Mouse (Mus musculus): ENCODE measurements around the gene Gemin6. TPM values are rescaled to one million over a fixed set of nuclear protein-coding genes. Genes with fewer than 3 reads are reported as not detected.
A peak's percentile ranks its signal among the peaks of the same experiment; 100 is the strongest.
"Not testable (repeated sequence)": the region's sequence is repeated elsewhere in the genome, so short reads cannot be mapped to it uniquely, and the experiment has no call there.

The Gemin6 gene
- polyA plus RNA-seq, 1 experiment from 2014 or later, result 25.6 TPM

DNA sequence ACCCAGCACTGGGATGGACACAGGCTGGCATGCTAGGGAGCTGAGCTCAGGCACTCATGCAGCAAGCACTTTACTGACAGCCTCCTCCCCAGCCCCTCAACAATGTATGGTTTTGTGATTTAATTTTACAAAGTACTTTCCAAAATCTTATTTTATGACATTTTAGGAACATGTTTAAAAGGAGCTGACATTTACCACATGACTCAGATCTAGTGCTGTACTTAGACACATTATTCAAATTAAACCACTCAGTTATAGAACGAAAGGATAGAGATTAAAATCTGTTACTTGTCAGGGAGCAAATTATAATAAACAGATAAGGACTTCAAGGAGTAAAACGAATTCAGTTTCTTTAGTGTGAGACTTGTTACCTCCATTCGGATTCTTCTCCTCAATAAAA, 11.2 kb downstream of the Gemin6 start:
- Histone ChIP-seq H3K4me1 (replicated peaks) (peaks cover 13% of the 10 kb centered on the region), H3K27ac (replicated peaks) (no peak overlapping the region), H3K27me3 (no peaks in the 10 kb centered on the region), H3K36me3 (replicated peaks) (peaks cover 21% of the 10 kb centered on the region), H3K4me3 (replicated peaks) (no peak overlapping the region), H3K4me2 (no peak overlapping the region), H3K9ac (no peak overlapping the region), H3K9me3 (replicated peaks) (no peaks in the 10 kb centered on the region)
- no peak for ATAC-seq (ENCODE audit: insufficient read depth)
- 67% methylated on average over 3 of the region's 3 CpGs for WGBS (ENCODE audit: insufficient replicate concordance)

DNA sequence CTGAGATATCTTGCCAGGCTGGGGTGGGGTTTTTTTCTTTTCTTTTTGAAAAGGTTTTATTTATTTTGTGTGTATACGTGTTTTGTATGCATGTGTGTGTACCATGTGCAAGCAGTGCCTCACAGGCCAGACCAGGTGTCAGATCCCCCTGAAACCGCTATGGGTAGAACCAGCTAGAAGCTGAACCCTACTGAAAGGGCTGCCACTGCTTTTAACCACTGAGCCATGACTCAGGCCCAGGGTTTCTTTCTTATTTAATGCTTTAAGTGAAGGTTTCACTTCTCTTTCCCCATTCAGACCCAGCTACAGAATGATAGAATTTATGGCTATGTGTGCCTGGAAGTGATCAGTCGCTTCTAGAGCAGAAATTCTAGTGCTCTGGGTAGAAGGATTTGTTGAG, 12.6 kb downstream of the Gemin6 start:
- Histone ChIP-seq H3K4me3 (replicated peaks) (no peak overlapping the region), H3K36me3 (replicated peaks) (peaks cover 31% of the 10 kb centered on the region)
- 81% methylated on average over 3 of the region's 3 CpGs for WGBS (ENCODE audit: insufficient replicate concordance)

DNA sequence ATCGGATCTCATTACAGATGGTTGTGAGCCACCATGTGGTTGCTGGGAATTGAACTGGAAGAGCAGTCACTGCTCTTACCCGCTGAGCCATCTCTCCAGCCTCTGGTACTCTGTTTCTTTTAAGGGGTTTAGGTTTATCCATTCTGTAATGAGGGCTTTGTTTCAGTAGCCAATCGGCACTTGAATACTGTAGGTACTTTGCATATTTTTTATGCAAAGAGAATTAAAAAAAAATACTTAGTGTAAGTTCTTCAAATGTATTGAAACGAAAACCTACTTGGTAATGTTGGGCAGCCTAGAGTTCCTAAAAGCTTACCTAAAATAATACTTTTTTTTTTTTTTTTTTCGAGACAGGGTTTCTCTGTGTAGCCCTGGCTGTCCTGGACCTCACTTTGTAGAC, 13.2 kb downstream of the Gemin6 start:
- peaks cover 7% of the 10 kb centered on the region for H3K4me1 ChIP-seq (replicated peaks)
- H3K36me3 ChIP-seq (replicated peaks), result peaks cover 34% of the 10 kb centered on the region
- ATAC-seq (ENCODE audit: insufficient read depth), result no peak
- no peak overlapping the region for H3K27ac ChIP-seq (replicated peaks)
- no peak overlapping the region for H3K4me2 ChIP-seq
- H3K4me3 ChIP-seq (replicated peaks), result no peak overlapping the region
- no peaks in the 10 kb centered on the region for H3K27me3 ChIP-seq
- no peak overlapping the region for H3K9ac ChIP-seq
- H3K9me3 ChIP-seq (replicated peaks), result no peaks in the 10 kb centered on the region
- WGBS (ENCODE audit: insufficient replicate concordance), result 72% methylated on average over 5 of the region's 5 CpGs

More for the DNA sequence above, 12.6 kb downstream of the Gemin6 start:
- H3K4me2 ChIP-seq, result no peak overlapping the region
- H3K27ac ChIP-seq (replicated peaks), result no peak overlapping the region
- H3K9me3 ChIP-seq (replicated peaks), result no peaks in the 10 kb centered on the region
- no peak for ATAC-seq (ENCODE audit: insufficient read depth)
- no peaks in the 10 kb centered on the region for H3K27me3 ChIP-seq
- H3K4me1 ChIP-seq (replicated peaks), result peaks cover 10% of the 10 kb centered on the region
- H3K9ac ChIP-seq, result no peak overlapping the region

DNA sequence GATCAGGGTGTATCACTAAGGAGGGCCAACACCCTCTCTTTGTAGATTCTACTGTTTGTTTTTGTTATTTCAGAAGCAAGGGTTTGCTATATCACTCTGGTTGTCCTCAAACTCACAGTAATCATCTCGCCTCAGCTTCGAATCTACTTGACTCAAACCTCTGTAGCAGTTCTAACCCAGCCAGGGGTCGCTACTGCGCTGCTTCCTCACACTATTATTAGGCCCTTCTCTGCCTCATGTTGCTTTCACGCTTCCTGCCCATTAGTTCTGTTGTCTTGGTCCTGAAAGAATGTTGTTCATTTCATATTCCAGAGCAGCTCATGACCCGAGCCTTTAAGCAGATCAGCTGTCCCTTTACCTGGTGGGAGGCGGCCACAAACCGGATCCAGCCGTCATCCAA, 17.4 kb downstream of the Gemin6 start:
- Histone ChIP-seq H3K36me3 (replicated peaks) (peaks cover 59% of the 10 kb centered on the region), H3K4me3 (replicated peaks) (no peak overlapping the region), H3K4me2 (no peak overlapping the region), H3K27me3 (no peaks in the 10 kb centered on the region), H3K9ac (no peak overlapping the region), H3K4me1 (replicated peaks) (peaks cover 6% of the 10 kb centered on the region; the same call in 1 of the 2 replicates), H3K9me3 (replicated peaks) (no peaks in the 10 kb centered on the region), H3K27ac (replicated peaks) (no peak overlapping the region)
- no peak for ATAC-seq (ENCODE audit: insufficient read depth)
- 82% methylated on average over 9 of the region's 9 CpGs for WGBS (ENCODE audit: insufficient replicate concordance)

DNA sequence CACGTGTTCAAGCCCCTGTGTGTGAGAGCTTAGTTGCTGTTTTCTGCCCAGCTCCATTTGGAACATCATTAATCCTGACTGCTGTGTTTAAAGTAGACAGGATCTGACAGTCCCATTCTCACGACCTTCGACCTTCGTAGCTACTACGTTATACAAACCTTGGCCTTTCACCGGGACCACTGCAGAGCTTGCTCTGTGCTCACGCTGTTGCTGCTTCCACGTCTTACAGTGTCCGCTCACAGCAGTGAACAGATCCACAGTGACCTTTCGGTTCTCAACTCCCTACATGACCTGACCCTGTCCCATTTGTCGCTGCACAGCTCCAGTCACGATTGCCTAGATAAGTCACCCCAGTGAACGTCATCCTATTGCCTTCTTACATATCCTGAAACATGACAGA, 18.9 kb downstream of the Gemin6 start:
- Histone ChIP-seq H3K4me1 (replicated peaks) (peaks cover 6% of the 10 kb centered on the region; the same call in 1 of the 2 replicates), H3K27ac (replicated peaks) (peak overlapping the region; percentile 46; the same call in 1 of the 2 replicates), H3K4me3 (replicated peaks) (no peak overlapping the region), H3K9ac (no peak overlapping the region), H3K4me2 (no peak overlapping the region), H3K36me3 (replicated peaks) (peaks cover 71% of the 10 kb centered on the region), H3K27me3 (no peaks in the 10 kb centered on the region), H3K9me3 (replicated peaks) (no peaks in the 10 kb centered on the region)
- ATAC-seq (ENCODE audit: insufficient read depth), result peak; percentile 79
- WGBS (ENCODE audit: insufficient replicate concordance), result 70% methylated on average over 13 of the region's 13 CpGs

DNA sequence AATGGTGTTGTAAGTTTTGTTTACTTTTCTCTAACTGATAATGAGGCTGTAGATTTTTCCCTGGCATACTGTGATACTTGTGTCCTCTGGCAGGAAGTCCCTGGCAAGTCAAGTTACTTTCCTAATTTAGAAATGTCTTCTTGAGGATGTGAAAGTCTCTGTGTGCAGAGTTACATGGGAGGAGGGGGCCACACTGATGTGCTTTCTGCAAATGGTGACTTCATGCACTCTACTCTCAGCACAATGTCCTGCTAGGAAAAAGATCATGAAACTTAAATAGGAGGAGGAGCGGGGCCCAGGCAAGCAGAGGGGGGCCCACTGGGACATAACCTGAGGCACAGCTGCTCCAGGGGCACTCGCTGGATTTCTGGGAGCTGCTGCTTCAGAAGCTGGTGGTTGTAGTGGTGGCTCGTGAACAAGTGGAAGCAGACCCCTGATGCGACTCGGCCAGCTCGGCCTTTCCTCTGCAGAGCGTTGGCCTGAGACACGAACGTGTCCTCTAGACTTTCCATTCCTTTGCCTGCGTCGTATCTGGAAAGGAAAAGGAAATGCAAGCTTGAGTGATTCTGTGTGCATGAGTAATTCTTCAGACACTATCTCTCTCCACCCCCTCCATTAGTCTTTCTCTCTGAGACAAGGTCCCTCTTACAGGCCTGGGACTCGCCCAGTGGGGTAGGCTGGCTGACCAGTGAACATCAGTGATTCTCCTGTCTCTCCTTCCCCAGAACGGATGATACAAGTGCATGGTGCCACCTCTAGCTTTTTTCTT, 28.7 kb downstream of the Gemin6 start:
- Histone ChIP-seq H3K4me3 (replicated peaks) (no peak overlapping the region), H3K36me3 (replicated peaks) (peaks cover 83% of the 10 kb centered on the region), H3K9me3 (replicated peaks) (no peaks in the 10 kb centered on the region), H3K9ac (no peak overlapping the region), H3K27ac (replicated peaks) (peak overlapping the region; percentile 53; the same call in 1 of the 2 replicates), H3K4me1 (replicated peaks) (no peaks in the 10 kb centered on the region), H3K4me2 (no peak overlapping the region), H3K27me3 (no peaks in the 10 kb centered on the region)
- WGBS (ENCODE audit: insufficient replicate concordance), result 73% methylated on average over 13 of the region's 13 CpGs
- peak; percentile 46; the same call in 1 of the 2 replicates for ATAC-seq (ENCODE audit: insufficient read depth)

DNA sequence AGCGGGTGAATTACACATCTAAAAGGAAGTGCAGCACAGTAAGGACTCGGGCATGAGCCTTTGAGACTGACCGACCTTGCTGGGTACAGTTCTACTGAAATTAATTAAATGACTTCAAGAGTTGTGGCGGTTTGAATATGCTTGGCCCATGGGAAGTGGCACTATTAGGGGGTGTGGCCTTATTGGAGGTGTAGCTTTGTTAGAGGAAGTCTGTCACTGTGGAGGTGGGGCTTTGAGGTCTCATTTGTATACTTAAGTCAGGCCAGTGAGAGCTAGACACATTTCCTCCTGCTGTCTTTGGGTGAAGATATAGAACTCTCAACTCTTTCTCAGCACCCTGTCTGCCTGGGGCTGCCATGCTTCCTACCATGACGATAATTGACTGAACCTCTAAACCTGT, 30.2 kb downstream of the Gemin6 start:
- no peaks in the 10 kb centered on the region for H3K27me3 ChIP-seq
- H3K36me3 ChIP-seq (replicated peaks), result peaks cover 86% of the 10 kb centered on the region
- no peak for ATAC-seq (ENCODE audit: insufficient read depth)
- no peak overlapping the region for H3K4me3 ChIP-seq (replicated peaks)
- H3K4me2 ChIP-seq, result no peak overlapping the region
- H3K4me1 ChIP-seq (replicated peaks), result no peaks in the 10 kb centered on the region
- WGBS (ENCODE audit: insufficient replicate concordance), result 82% methylated on average over 5 of the region's 5 CpGs
- H3K9ac ChIP-seq, result no peak overlapping the region
- no peaks in the 10 kb centered on the region for H3K9me3 ChIP-seq (replicated peaks)
- no peak overlapping the region for H3K27ac ChIP-seq (replicated peaks)

DNA sequence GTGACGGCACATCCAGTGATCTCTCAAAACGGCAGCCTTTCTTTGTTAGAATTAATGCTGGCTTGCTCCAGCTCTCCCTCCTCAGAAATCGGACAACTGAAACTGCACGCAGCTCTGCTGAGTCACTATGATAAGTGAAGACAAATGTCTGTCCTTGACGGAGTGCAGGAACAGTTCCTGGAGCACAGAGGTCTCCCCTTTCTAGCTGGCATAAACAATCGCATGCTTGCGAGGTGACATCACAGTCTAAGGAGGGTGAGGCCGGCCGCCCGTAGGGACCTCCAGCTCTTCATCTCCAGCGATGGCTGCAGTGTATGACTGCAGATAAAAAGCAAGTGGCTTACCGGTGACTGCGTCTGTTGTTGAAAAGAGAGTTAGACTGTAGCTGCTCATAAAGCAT, 31.0 kb downstream of the Gemin6 start:
- ATAC-seq (ENCODE audit: insufficient read depth), result peak; percentile 59
- no peak overlapping the region for H3K27ac ChIP-seq (replicated peaks)
- H3K9ac ChIP-seq, result no peak overlapping the region
- no peaks in the 10 kb centered on the region for H3K9me3 ChIP-seq (replicated peaks)
- H3K27me3 ChIP-seq, result no peaks in the 10 kb centered on the region
- peaks cover 84% of the 10 kb centered on the region for H3K36me3 ChIP-seq (replicated peaks)
- H3K4me3 ChIP-seq (replicated peaks), result no peak overlapping the region
- H3K4me2 ChIP-seq, result peak overlapping the region; percentile 9; the same call in 1 of the 2 replicates
- WGBS (ENCODE audit: insufficient replicate concordance), result 52% methylated on average over 13 of the region's 13 CpGs
- H3K4me1 ChIP-seq (replicated peaks), result no peaks in the 10 kb centered on the region

DNA sequence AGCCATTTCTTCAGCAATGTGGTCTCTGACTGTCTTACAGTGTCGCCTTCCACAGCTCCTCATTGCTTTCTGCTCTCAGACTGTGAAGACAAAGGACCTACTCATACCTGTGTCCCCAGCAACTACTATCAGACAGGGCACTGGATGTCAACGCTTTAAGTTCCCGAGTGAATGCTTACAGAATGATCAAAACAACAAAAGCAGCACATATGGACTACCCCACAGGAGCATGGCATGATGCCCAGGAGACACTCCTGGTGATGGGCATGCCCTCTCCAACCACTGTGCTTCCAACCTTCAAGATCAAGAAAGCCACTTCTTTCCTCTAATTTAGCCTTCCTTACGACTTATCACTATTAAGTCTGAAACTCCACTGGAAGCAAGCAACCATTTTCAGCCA, 42.8 kb downstream of the Gemin6 start:
- Histone ChIP-seq H3K27ac (replicated peaks) (no peak overlapping the region), H3K4me3 (replicated peaks) (no peak overlapping the region), H3K9me3 (replicated peaks) (no peaks in the 10 kb centered on the region), H3K4me2 (no peak overlapping the region), H3K4me1 (replicated peaks) (no peaks in the 10 kb centered on the region), H3K36me3 (replicated peaks) (peaks cover 53% of the 10 kb centered on the region), H3K27me3 (no peaks in the 10 kb centered on the region), H3K9ac (no peak overlapping the region)
- no peak for ATAC-seq (ENCODE audit: insufficient read depth)
- WGBS (ENCODE audit: insufficient replicate concordance), result 79% methylated on average over 4 of the region's 4 CpGs

DNA sequence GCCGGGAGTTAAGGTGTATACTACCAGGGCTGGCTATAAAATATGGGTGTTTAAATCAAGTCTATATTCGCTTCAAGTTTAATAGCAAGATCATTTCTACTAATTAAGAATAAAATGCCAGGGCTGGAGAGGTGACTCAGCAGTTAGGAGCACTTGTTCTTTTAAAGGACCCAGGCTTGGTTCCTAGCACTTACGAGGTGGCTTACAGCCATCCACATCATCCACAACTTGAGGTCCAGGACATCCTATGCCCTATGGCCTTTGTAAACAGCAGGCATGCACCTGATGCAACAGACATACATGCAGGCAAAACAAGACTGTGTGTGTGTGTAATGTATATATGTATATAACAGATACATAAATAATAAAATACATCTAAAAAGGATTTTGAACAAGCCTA, 43.9 kb downstream of the Gemin6 start:
- Histone ChIP-seq H3K9me3 (replicated peaks) (no peaks in the 10 kb centered on the region), H3K36me3 (replicated peaks) (peaks cover 57% of the 10 kb centered on the region), H3K4me1 (replicated peaks) (no peaks in the 10 kb centered on the region), H3K4me3 (replicated peaks) (no peak overlapping the region), H3K9ac (no peak overlapping the region), H3K4me2 (no peak overlapping the region), H3K27me3 (no peaks in the 10 kb centered on the region), H3K27ac (replicated peaks) (no peak overlapping the region)
- WGBS (ENCODE audit: insufficient replicate concordance), result 74% methylated on average over 3 of the region's 3 CpGs
- ATAC-seq (ENCODE audit: insufficient read depth), result no peak

DNA sequence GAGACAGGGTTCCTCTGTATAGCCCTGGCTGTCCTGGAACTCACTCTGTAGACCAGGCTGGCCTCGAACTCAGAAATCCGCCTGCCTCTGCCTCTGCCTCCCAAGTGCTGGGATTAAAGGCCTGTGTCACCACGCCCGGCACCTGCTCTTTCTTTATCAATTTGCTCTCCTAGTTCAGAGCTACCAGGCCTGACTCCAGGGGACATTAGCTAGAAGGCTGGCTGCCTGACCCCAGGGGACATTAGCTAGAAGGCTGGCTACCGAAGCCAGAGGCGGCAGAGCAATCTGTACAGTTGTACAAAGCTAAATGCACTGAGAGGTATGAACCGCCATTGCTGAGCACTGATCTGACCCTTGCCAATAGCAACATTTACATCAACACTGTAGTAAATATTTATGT, 46.4 kb downstream of the Gemin6 start:
- H3K4me3 ChIP-seq (replicated peaks); H3K9me3 ChIP-seq (replicated peaks); H3K4me1 ChIP-seq (replicated peaks); ATAC-seq (ENCODE audit: insufficient read depth); H3K27me3 ChIP-seq; H3K4me2 ChIP-seq; H3K27ac ChIP-seq (replicated peaks); H3K9ac ChIP-seq: not testable (repeated sequence)
- WGBS (ENCODE audit: insufficient replicate concordance), result 84% methylated on average over 7 of the region's 7 CpGs
- H3K36me3 ChIP-seq (replicated peaks), result peaks cover 60% of the 10 kb centered on the region
